Mouse (Mus musculus): ENCODE data around the gene Gm45234.
"Not testable (repeated sequence)": the region's sequence is repeated elsewhere in the genome, so short reads cannot be mapped to it uniquely, and the experiment has no call there.

Gene Gm45234

GRCm38 (mm10) chr6:124755831-124756595, at the start of gene Gm45234, which contains the start of gene Atn1:
Gene Gm45234, minus strand, starts transcription at chr6:124756021.
Gene Atn1, minus strand, starts transcription at chr6:124756524.
- peak; percentile 65 for DNase-seq

- DNase-seq, result no peak
Observed at GRCm38 (mm10) chr6:124804341-124804740, 48.5 kb upstream of the Gm45234 start.

GRCm38 (mm10) chr6:124803691-124804090, 47.9 kb upstream of the Gm45234 start:
- not testable (repeated sequence) for DNase-seq

GRCm38 (mm10) chr6:124803061-124803460, 47.2 kb upstream of the Gm45234 start:
- DNase-seq, result no peak

- DNase-seq, result peak; percentile 54
Observed at GRCm38 (mm10) chr6:124802400-124802799, 46.6 kb upstream of the Gm45234 start.

GRCm38 (mm10) chr6:124796200-124796599, 40.4 kb upstream of the Gm45234 start:
- no peak for DNase-seq

- DNase-seq, result peak; percentile 90
Observed at GRCm38 (mm10) chr6:124795781-124796180, 40.0 kb upstream of the Gm45234 start.

GRCm38 (mm10) chr6:124791911-124792310, 36.1 kb upstream of the Gm45234 start:
- DNase-seq, result peak; percentile 85

GRCm38 (mm10) chr6:124790121-124790520, 34.3 kb upstream of the Gm45234 start:
- DNase-seq, result no peak

GRCm38 (mm10) chr6:124789519-124789918, 33.7 kb upstream of the Gm45234 start:
- no peak for DNase-seq

GRCm38 (mm10) chr6:124787722-124788121, 31.9 kb upstream of the Gm45234 start:
- no peak for DNase-seq

- peak; percentile 79 for DNase-seq
Observed at GRCm38 (mm10) chr6:124786756-124787420, 31.1 kb upstream of the Gm45234 start.

GRCm38 (mm10) chr6:124782436-124782835, 26.6 kb upstream of the Gm45234 start:
- peak; percentile 67 for DNase-seq

- DNase-seq, result no peak
Observed at GRCm38 (mm10) chr6:124780917-124781316, 25.1 kb upstream of the Gm45234 start.

- peak; percentile 57 for DNase-seq
Observed at GRCm38 (mm10) chr6:124779984-124780416, 24.2 kb upstream of the Gm45234 start.

GRCm38 (mm10) chr6:124779222-124779983, 23.6 kb upstream of the Gm45234 start, which contains the start of gene Lrrc23:
Gene Lrrc23, minus strand, starts transcription at chr6:124779727.
- DNase-seq, result peak; percentile 55

GRCm38 (mm10) chr6:124770511-124770910, 14.7 kb upstream of the Gm45234 start:
- DNase-seq, result no peak

- DNase-seq, result no peak
Observed at GRCm38 (mm10) chr6:124770013-124770412, 14.2 kb upstream of the Gm45234 start.

GRCm38 (mm10) chr6:124769101-124769765, 13.4 kb upstream of the Gm45234 start, which contains the start of gene Eno2:
Gene Eno2, minus strand, starts transcription at chr6:124769673.
- no peak for DNase-seq

- DNase-seq, result no peak
Observed at GRCm38 (mm10) chr6:124768704-124769044, 12.9 kb upstream of the Gm45234 start.

- DNase-seq, result no peak
Observed at GRCm38 (mm10) chr6:124767920-124768703, 12.3 kb upstream of the Gm45234 start.

- DNase-seq, result no peak
Observed at GRCm38 (mm10) chr6:124767536-124767919, 11.7 kb upstream of the Gm45234 start.
